Mouse (Mus musculus) c-Kit-positive CD71-positive TER-119-negative erythroid progenitor cells, embryonic 14.5 days (primary cell): ENCODE data around the gene Olfr923.
"Not testable (repeated sequence)": the region's sequence is repeated elsewhere in the genome, so short reads cannot be mapped to it uniquely, and the experiment has no call there.

Source experiments
- DNase-seq: peaks from one replicate; pipeline ENCODE4 v3.0.0-alpha.2; 2013; ENCODE audit warnings: low read depth

Olfr923 gene

GRCm38 (mm10) chr9:38826245-38826644 is at the start of gene Olfr923:
Olfr923 (plus strand) TSS chr9:38826545.
- DNase-seq = no peak

GRCm38 (mm10) chr9:38792689-38793088 is 33.7 kb upstream of the Olfr923 start:
- DNase-seq = no peak

- DNase-seq = no peak
Measured at GRCm38 (mm10) chr9:38805696-38806095, 20.6 kb upstream of the Olfr923 start.

- no peak for DNase-seq
Measured at GRCm38 (mm10) chr9:38814314-38814713, 12.0 kb upstream of the Olfr923 start, which contains the start of gene Olfr922. Olfr922 (plus strand) TSS chr9:38814614.

GRCm38 (mm10) chr9:38815458-38815986 is 10.8 kb upstream of the Olfr923 start:
- DNase-seq = no peak

- DNase-seq = no peak
Measured at GRCm38 (mm10) chr9:38833027-38833426, 6.7 kb downstream of the Olfr923 start.

- DNase-seq = no peak
Measured at GRCm38 (mm10) chr9:38844149-38844548, 17.8 kb downstream of the Olfr923 start, which contains the start of gene Olfr924. Olfr924 (plus strand) TSS chr9:38844449.

- DNase-seq = no peak
Measured at GRCm38 (mm10) chr9:38854760-38855159, 28.4 kb downstream of the Olfr923 start, which contains the start of gene Olfr26. Olfr26 (plus strand) TSS chr9:38855060.

- not testable (repeated sequence) for DNase-seq
Measured at GRCm38 (mm10) chr9:38874880-38875279, 48.5 kb downstream of the Olfr923 start.

GRCm38 (mm10) chr9:38876826-38877225 is 50.5 kb downstream of the Olfr923 start, which contains the start of gene Olfr926:
Olfr926 (plus strand) TSS chr9:38877126.
- DNase-seq = no peak
